Mouse (Mus musculus) right cerebral cortex, postnatal 10 days (tissue): ENCODE data around the gene Zmynd8.

Source experiments
- DNase-seq, 2 experiments: peaks; one replicate each; pipeline ENCODE4 v3.0.0; 2021; ENCODE audit warnings: low spot score in 2 of 2

Zmynd8 gene

GRCm38 (mm10) chr2:165858453-165859384, 40.1 kb downstream of the Zmynd8 start:
- DNase-seq = peak in 1 of 2 experiments; percentile 60

- peak in 1 of 2 experiments; percentile 71 for DNase-seq
Measured at GRCm38 (mm10) chr2:165857841-165858426, 40.9 kb downstream of the Zmynd8 start.

DNA sequence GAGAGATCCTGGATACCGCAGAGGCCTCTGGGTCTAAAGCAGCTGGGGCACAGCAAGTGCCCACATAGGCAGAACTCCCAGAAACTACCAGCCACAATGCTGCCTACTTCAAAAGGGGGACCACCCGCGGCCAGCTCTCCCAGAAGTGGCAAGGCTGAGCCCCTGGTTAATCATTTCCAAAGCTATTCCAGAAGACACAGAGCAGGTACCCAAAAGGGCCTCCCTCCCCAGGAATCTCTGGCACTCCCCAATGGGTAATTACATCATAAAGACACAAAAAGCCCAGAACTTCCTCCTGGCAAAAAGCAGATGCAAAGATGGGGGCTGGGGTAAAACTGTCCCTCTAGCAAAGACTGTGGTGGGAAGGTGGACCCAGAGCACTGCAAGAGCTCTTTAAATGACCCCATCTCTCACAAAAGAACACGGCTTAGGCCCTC, 41.4 kb downstream of the Zmynd8 start:
- no peak for DNase-seq

GRCm38 (mm10) chr2:165856611-165857200, 42.1 kb downstream of the Zmynd8 start:
- DNase-seq = no peak

GRCm38 (mm10) chr2:165855641-165856301, 43.0 kb downstream of the Zmynd8 start:
- peak; percentile 57 to 74 for DNase-seq

- DNase-seq = no peak
Measured at GRCm38 (mm10) chr2:165854207-165854968, 44.4 kb downstream of the Zmynd8 start.

- DNase-seq = no peak
Measured at GRCm38 (mm10) chr2:165852896-165853633, 45.8 kb downstream of the Zmynd8 start.

DNA sequence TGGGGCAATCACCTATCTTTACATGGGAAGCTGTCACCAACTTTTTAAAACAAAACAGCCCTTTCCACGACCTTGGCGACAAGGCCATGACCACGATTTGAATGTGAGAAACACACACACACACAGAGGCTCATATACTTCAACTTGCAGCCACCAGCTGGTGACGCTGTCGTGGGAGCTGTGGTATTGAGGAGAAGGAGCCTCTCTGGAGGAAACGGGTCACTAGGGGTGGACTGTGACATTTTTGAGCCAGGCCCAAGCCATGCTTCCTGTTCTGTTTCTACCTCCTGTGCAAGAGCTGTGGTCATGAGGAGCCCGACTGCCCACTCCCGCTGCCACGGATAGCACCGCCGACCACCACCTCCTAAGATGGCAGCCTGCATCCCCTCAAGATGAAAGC, 46.4 kb downstream of the Zmynd8 start:
- DNase-seq = no peak

- DNase-seq = no peak
Measured at GRCm38 (mm10) chr2:165851811-165852415, 46.9 kb downstream of the Zmynd8 start.

GRCm38 (mm10) chr2:165850826-165851225, 48.0 kb downstream of the Zmynd8 start:
- DNase-seq = no peak

DNA sequence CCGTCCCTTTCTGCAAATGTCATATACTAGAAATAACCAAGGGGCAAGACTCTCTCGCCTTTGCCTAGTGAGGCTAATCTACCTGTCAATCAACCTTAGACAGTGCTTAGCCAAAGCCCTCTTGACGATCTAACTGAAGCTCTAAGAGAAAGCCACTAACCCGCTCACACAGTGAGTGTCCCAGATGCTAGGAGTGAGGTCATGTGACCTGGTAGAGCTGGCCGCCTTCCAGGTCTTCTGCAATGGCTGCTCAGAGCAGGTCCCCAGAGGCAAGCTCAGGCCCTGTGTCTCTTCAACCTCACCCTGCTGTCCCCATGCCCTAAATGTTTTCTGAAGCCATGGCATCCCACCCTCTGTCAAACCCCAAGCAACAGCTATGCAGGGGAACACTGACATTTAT, 49.7 kb downstream of the Zmynd8 start:
- peak; percentile 83 to 85 for DNase-seq

- DNase-seq = no peak
Measured at GRCm38 (mm10) chr2:165846787-165847186, 52.0 kb downstream of the Zmynd8 start.

DNA sequence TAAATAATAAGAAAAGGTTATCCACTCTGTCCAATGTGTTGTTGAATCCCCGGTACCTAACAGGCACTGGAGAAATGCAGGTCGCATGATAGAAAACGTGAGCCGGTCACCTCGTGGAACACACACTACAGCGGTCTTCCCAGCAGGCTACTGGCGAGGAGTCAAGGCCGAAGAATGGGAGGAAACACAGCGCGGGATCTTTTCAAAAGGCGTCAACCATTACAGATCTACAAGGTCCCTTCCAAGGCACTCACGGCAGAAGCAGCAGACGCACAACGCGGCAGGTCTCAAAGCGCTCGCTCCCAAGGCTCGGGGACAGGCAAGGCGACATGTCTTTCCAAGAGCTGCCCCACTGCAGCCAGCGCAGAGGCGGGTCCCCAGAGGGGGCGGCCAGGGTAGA, 53.3 kb downstream of the Zmynd8 start:
- no peak for DNase-seq

GRCm38 (mm10) chr2:165843350-165843749, 55.5 kb downstream of the Zmynd8 start:
- DNase-seq = no peak

GRCm38 (mm10) chr2:165842241-165842640, 56.6 kb downstream of the Zmynd8 start:
- no peak for DNase-seq

- DNase-seq = no peak
Measured at GRCm38 (mm10) chr2:165841805-165842204, 57.0 kb downstream of the Zmynd8 start.

DNA sequence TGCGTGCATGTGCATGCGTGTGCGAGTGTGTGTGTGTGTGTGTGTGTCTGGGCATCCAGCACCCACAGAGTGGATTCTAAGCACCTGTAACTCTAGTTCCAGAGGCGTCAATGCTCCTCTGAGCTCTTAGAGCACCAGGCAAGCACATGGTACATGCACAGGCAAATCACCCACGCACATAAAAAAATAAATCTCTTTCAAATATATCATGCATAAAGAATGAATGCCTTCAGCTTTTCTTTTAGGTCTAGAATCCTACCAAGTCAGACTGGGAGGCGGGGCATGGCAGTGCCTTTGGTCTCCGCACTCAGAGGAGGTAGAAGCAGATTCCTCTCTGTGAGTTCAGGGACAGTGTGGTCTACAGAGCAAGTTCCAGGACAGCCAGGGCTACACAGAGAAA, 58.0 kb downstream of the Zmynd8 start:
- DNase-seq = no peak

DNA sequence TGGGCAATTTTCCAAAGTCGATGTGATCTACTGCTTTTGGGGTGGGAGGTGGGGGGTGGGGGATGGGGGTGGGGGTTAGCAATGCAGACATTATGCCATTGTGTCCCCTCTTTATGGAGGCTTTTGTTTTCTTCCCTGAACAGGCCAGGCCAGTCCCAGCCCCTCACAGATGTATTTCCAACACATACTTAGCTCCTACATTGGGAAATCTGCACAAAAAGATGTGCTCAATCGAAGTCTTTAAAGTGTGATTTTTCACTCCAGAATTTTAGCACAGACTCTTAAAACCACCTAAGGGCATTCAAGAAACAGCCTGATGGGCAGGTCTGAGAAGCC, 59.5 kb downstream of the Zmynd8 start:
- DNase-seq = no peak

DNA sequence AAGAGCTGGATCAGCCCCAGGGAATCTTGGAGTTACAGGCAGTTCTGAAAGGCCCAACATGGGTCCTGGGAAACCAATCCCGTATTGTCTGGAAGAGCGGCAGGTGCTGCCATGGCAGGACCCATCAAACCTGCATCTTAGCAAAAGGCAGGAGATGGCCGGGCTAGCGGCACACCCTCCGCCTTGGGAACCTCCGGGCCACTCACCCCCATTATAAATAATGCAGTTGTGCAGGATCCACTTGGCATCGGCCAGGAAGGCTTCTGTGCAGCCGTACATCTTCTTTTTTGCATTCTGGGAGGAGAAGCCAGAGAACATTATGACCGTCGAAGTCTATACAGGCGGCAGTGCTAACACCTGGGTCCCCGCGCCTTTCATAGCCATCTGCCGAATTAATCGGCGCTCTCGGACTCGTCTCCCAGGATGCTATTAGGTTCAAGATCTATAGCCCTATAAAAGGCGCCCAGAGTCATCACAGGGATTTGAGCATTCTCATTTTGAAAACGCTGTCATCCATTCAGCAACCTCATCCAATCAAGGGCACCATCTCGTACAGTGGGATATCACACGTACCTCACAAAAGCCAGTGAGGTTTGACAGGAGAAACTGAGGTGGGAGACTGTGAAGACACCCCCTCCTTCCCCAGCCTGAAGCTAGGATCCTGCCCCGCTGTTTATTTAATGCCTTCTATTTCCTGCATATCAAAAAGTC, 60.1 kb downstream of the Zmynd8 start:
- no peak for DNase-seq

GRCm38 (mm10) chr2:165834601-165835000, 64.2 kb downstream of the Zmynd8 start:
- DNase-seq = no peak
